Mouse (Mus musculus) naive thymus-derived CD4-positive, alpha-beta T cell, adult 2 months (primary cell): ENCODE results near the gene Ly6g6c.
A peak's percentile ranks its signal among the peaks of the same experiment; 100 is the strongest.

Experiments used
- DNase-seq: peaks from one replicate; pipeline ENCODE4 v3.0.0-alpha.2; 2011; ENCODE audit warnings: low read depth

Ly6g6c gene

GRCm38 (mm10) chr17:35064951-35065947, at the start of gene Ly6g6c:
Gene Ly6g6c (plus strand): TSS chr17:35065388.
- DNase-seq, result peak; percentile 54

DNA sequence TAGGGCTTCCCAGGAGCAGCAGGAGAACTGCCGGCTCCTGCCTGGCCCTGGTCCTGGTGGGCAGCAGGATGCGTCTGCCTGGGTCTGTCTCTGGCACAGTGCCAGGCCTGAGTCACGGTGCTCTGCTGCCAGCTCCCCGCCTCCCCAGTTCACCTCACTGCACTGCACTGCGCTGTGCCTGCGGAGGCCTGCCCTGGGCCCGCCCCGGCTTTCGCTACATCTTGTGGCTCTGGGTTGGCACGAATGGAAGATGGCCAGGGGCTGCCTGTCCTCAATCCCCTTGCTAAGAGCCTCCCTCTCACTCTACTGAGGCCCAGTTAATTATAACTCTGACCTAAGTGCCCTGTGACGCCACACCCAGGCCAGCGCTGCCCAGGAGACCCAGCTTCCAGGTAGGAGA, 48.8 kb upstream of the Ly6g6c start, which contains the start of gene Vwa7:
TSS of gene Vwa7 (plus strand) at position 204 of the 400 bp plus-strand sequence.
- no peak for DNase-seq

- DNase-seq, result no peak
Measured at GRCm38 (mm10) chr17:35016791-35017705, 48.1 kb upstream of the Ly6g6c start.

DNA sequence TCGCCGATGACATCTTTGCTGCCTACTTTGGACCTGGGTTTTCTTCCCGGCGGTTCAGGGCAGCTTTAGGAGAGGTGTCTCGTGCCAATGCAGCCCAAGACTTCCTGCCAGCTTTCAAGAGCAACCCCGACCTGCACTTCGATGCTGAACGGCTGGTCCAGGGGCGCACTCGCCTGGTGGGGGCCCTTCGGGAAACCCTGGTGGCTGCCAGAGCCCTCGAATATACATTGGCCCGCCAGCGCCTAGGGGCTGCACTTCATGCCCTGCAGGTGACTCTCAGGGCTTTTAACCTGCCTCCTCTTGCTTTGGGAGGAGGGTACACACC, 47.5 kb upstream of the Ly6g6c start:
- DNase-seq, result no peak

DNA sequence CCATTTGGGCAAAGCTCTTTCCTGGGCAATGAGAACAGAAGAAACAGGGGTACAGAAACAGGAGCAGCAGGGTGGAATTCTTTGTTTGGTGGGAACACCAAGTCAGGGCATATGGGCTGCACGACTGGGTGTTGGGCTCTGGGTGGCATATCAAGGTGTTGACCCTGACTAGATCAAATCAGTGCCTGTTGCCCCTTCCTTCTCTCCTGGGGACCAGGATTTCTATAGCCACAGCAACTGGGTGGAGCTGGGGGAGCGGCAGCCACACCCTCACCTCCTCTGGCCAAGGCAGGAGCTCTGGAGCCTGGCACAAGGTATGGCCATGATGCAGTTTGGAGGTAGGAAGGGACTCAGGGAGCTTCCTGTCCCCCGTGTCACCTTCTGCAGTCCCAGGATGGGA, 47.0 kb upstream of the Ly6g6c start:
- DNase-seq, result no peak

DNA sequence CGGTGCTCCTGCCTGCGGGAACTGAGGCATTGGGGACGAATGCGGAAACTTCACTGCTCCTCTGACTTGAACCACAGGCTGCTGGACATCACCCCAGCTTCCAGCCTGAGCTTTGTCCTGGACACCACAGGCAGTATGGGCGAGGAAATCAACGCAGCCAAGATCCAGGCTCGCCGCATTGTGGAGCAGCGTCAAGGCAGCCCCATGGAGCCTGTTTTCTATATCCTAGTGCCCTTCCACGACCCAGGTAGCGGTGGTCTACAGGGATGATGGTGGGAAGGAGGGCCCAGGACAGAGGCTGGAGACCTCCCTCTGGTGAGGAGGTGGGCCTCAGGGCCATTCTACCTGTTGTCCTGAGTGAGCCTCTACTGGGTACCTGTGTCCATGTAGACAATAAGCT, 45.3 kb upstream of the Ly6g6c start:
- no peak for DNase-seq

- DNase-seq, result no peak
Measured at GRCm38 (mm10) chr17:35020551-35020950, 44.6 kb upstream of the Ly6g6c start.

DNA sequence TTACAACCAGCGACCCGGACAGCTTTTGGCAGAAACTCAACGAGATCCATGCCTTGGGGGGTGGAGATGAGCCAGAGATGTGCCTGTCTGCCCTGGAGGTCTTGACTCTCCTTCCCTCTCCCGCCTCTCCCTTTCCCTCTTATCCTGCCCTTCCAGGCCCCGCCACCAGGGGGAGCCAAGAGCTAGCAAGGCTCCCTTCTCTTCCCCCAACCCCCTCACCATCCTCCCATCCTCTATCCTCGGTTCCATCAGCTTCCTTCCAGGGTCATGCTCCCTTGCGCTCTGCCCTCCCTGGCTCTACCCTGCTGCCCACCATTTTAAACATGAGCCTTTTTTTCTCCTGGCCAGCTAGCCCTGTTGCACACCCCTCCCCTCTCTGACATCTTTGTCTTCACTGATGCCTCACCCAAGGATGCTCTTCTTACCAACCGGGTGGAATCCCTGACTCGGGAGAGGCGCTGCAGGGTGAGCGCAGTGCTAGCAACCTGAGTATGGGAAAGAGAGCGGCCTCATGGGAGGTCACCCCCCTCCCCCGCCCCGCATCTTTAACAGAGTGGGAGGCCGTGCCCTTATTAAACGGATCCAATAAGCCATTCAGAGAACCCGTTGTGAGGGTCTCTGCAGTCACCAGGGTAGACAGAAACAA, 43.9 kb upstream of the Ly6g6c start:
- peak; percentile 90 for DNase-seq

GRCm38 (mm10) chr17:35021842-35022477, 43.2 kb upstream of the Ly6g6c start:
- no peak for DNase-seq

- no peak for DNase-seq
Measured at GRCm38 (mm10) chr17:35022541-35023060, 42.6 kb upstream of the Ly6g6c start.

- no peak for DNase-seq
Measured at GRCm38 (mm10) chr17:35023221-35023620, 42.0 kb upstream of the Ly6g6c start.

- DNase-seq, result no peak
Measured at GRCm38 (mm10) chr17:35023756-35024155, 41.4 kb upstream of the Ly6g6c start.

DNA sequence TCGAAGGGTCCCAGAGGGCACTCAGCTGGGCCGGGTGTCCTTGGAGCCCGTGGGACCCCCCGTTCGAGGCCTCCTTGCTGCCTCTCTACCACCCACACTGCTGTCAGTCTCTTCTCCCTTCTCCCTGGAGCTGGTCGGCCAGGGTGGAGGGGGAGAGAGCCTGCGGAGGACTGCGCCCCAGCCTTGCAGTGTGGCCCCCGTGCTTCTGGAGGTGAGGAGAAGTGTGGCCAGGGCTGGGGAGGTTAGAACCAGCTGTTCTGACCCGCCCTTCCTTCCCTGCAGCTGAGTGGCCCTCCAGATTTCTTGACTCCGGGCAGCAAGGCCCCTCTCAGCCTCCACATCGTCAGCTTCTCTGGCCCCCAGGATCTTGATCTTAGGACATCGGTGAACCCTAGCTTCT, 40.9 kb upstream of the Ly6g6c start:
- DNase-seq, result no peak

GRCm38 (mm10) chr17:35024691-35025488, 40.3 kb upstream of the Ly6g6c start:
- no peak for DNase-seq

DNA sequence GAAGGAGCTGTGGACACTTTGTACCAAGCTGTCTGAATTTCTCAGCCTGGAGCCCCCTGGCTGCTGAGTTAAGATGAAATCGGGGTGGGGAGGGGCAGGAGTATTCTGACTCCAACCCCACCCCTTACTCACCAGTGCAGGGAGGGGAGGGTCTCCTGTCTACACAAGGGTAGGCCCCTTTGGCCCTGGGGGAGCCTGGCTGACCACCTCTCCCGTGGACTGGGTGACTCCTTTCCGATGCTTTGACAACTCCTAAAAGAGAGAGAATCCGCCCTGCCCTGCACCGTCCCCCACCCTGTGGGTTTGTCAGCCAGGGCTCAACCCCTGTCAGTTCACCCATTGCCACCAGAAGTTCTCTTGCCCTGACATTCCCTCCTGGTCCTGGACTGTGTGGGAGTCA, 39.0 kb upstream of the Ly6g6c start:
- DNase-seq, result no peak

- DNase-seq, result no peak
Measured at GRCm38 (mm10) chr17:35027277-35028068, 37.7 kb upstream of the Ly6g6c start, which contains the start of gene Sapcd1. Gene Sapcd1 (minus strand): TSS chr17:35028016.

- DNase-seq, result no peak
Measured at GRCm38 (mm10) chr17:35028315-35028714, 36.9 kb upstream of the Ly6g6c start.

DNA sequence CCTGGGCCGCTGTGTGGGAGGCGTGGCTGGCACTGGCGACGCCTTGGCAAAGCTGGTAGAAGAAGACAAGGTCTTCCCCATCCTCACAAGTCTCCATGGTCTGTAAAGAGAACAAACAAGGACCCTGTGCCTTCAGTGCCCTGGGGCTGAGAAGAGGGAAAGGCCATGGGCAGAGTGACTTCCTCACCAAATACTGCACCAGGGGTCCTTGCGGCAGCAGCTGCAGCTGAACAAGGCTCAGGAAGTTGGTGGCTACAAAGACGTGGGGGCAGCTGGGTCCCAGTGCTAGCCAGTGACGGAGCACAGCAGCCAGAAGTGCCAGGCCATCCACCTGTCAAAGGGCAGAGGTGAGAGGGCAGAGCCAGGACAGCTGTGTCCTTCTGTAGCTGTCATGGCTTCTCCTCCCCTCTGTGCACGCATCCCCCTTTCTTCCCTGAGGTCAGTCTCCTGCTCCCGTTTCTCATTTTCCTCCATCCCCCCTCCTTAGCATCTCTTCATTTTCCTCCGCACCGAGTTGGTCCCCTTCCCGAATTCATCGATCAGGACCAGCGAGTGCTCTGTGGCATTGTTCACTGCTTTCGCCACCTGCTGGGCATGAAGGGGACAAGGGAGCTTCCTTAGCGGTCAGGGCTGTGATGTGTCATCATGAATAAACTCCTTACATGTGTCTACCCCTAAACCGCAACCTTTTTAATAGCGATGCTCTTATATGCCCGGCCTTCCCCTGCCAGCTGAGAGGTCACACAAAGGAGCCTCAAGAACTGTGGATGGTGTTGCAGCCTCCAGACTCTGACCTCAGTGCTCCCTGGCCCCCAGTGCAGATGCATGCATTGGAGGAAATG, 35.3 kb upstream of the Ly6g6c start:
- peak; percentile 57 for DNase-seq

DNA sequence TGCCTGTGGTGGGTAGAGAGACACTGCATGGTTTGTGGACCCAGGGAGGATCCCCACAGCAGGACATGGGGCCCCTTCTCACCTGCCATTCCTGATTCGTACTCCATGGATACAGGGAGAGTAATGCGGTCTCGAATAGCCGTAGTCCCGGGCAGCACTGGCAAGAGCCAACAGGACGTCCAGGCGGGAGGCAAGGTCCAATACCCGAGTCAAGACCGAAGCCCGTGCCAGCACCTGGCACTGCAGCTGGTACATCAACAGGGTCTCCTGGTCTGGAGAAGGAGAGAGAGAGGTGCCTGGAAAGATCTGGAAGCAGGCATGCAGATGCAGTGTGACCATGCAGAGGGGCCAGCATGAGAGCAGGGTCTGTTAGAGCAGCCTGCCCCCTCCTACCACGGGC, 33.9 kb upstream of the Ly6g6c start:
- no peak for DNase-seq
